Mouse (Mus musculus) hindbrain, embryonic 11.5 days (tissue): ENCODE results near the gene Cel. TPM values are rescaled to one million over a fixed set of nuclear protein-coding genes. Genes with fewer than 3 reads are reported as not detected.

Experiments used
- ATAC-seq: fragments of 200-750 bp; cut with Nextera tagmentation; 2 replicates; pipeline ENCODE4 v1.8.0; 2017; ENCODE audit warnings: mild to moderate bottlenecking, moderate TSS enrichment, moderate library complexity; ENCODE audit not compliant: low FRiP score
- DNase-seq: peaks from one replicate; pipeline ENCODE4 v3.0.0-alpha.2; 2015; ENCODE audit warnings: low spot score
- H3K27ac ChIP-seq: fragments of 300-500 bp; sonication (generic); 2 replicates; pipeline ENCODE4 v1.5.1; 2014; ENCODE audit warnings: mild to moderate bottlenecking, low read depth, low read length
- H3K27me3 ChIP-seq: fragments of 300-500 bp; sonication (generic); 2 replicates; pipeline ENCODE4 v1.6.1; 2014; ENCODE audit warnings: mild to moderate bottlenecking, low read length, moderate library complexity, mixed read lengths; ENCODE audit not compliant: control insufficient read depth, insufficient read depth
- H3K36me3 ChIP-seq: fragments of 300-500 bp; sonication (generic); 2 replicates; pipeline ENCODE4 v1.6.1; 2014; ENCODE audit warnings: mild to moderate bottlenecking, low read length, moderate library complexity, mixed read lengths; ENCODE audit not compliant: control insufficient read depth, insufficient read depth
- H3K4me1 ChIP-seq: fragments of 300-500 bp; sonication (generic); replicated peaks from 2 replicates; pipeline ENCODE4 v1.6.1; 2014; ENCODE audit warnings: low read length, mixed read lengths; ENCODE audit not compliant: control insufficient read depth, insufficient read depth
- H3K4me2 ChIP-seq: fragments of 300-500 bp; sonication (generic); replicated peaks from 2 replicates; pipeline ENCODE4 v1.6.1; 2014; ENCODE audit warnings: mild to moderate bottlenecking, low read depth, low read length
- H3K4me3 ChIP-seq: fragments of 300-500 bp; sonication (generic); 2 replicates; pipeline ENCODE4 v1.5.1; 2014; ENCODE audit warnings: low read depth, low read length
- H3K9ac ChIP-seq: fragments of 300-500 bp; sonication (generic); 2 replicates; pipeline ENCODE4 v1.6.1; 2014; ENCODE audit warnings: low read depth, low read length
- H3K9me3 ChIP-seq: fragments of 300-500 bp; sonication (generic); 2 replicates; pipeline ENCODE4 v1.6.1; 2016; ENCODE audit warnings: low read length; ENCODE audit not compliant: control insufficient read depth
- WGBS: fragments of 180-500 bp; shearing (Covaris S2); extraction: QIAGEN DNeasy Blood & Tissue Kit; methylation state at CpG from one replicate; pipeline ENCODE4 v1.1.7; 2014; 5-methylcytosine and 5-hydroxymethylcytosine counted together
- polyA plus RNA-seq: library from polyadenylated mRNA; unstranded; fragments of >200 nt; fragmentation: Nextera tagmentation; extraction: Ambion mirVana; gene quantifications from 2 replicates; pipeline ENCODE4 v1.2.1, GENCODE M21; 2014

Gene Cel
- polyA plus RNA-seq, 1 experiment from 2014 or later: not detected

GRCm38 (mm10) chr2:28545976-28546375, 17.2 kb downstream of the Cel start:
- Histone ChIP-seq H3K36me3 (peaks cover 33% of the 10 kb centered on the region), H3K9me3 (no peaks in the 10 kb centered on the region), H3K27me3 (no peaks in the 10 kb centered on the region), H3K4me2 (no peak overlapping the region), H3K9ac (no peak overlapping the region), H3K4me3 (no peak overlapping the region), H3K27ac (no peak overlapping the region), H3K4me1 (no peaks in the 10 kb centered on the region)
- ATAC-seq (no peak), DNase-seq (no peak)

DNA sequence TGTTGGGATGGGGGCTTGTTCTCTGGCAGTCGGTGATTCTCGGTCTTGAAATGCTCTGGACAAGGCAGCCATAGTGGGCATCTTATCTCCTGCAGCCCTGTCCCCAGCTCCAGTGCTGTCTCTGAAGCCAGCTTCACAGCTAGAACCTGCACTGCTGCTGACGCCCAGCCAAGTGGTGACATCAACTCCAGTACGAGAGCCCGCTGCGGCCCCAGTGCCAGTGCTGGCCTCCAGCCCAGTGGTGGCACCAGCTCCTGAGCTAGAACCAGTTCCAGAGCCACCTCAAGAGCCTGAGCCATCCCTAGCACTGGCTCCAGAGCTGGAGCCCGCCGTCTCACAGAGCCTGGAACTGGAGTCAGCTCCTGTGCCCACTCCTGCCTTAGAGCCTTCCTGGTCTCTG, 19.3 kb downstream of the Cel start:
- Histone ChIP-seq H3K4me3 (no peak overlapping the region), H3K27me3 (no peaks in the 10 kb centered on the region), H3K36me3 (peaks cover 23% of the 10 kb centered on the region), H3K4me2 (no peak overlapping the region), H3K9ac (no peak overlapping the region), H3K9me3 (no peaks in the 10 kb centered on the region), H3K4me1 (peaks cover 8% of the 10 kb centered on the region), H3K27ac (no peak overlapping the region)
- no peak for DNase-seq
- no peak for ATAC-seq
- WGBS: 95% methylated on average over 8 of the region's 8 CpGs

DNA sequence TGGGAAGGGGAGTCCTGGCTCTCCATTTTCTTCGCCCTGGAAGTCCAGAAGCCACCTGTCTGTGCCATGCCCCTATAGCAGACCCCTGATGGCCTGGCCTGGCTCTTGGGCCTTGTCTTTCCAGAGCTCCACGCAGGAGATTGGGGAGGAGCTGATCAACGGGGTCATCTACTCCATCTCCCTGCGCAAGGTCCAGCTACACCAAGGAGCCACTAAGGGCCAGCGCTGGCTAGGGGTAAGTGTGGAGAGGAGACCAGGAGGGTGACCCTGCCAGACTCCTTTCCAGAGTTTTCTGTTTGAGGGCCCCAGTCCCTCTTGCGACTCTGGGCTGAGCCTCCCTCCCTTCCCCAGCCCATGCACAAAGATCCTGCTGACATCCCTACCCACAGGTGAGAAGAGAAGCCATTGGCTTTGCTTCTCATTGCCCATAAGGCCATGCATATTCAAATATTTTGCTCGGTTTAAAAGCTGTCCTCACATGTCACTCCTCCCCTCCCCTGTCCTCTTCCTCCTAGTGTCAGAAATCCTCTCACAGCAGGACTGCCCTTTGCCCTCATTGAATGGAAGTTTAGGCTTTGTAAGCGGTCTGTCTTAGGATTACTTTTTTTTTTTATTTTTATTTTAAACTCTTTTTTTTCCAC, 22.5 kb downstream of the Cel start:
- H3K36me3 ChIP-seq: peaks cover 15% of the 10 kb centered on the region; the same call in 1 of the 2 replicates
- no peak for DNase-seq

GRCm38 (mm10) chr2:28539949-28540348, 23.3 kb downstream of the Cel start:
- H3K9me3 ChIP-seq: no peaks in the 10 kb centered on the region
- H3K27ac ChIP-seq: peak overlapping the region; percentile 80
- H3K4me3 ChIP-seq: no peak overlapping the region
- 87% methylated on average over 2 of the region's 2 CpGs for WGBS
- H3K4me1 ChIP-seq: peaks cover 29% of the 10 kb centered on the region
- no peak overlapping the region for H3K4me2 ChIP-seq
- DNase-seq (no peak), ATAC-seq (no peak)
- peaks cover 7% of the 10 kb centered on the region; the same call in 1 of the 2 replicates for H3K36me3 ChIP-seq
- H3K27me3 ChIP-seq: no peaks in the 10 kb centered on the region
- peak overlapping the region; percentile 15; the same call in 1 of the 2 replicates for H3K9ac ChIP-seq

More for the DNA sequence above, 22.5 kb downstream of the Cel start:
- no peak for ATAC-seq
- Histone ChIP-seq H3K9me3 (no peaks in the 10 kb centered on the region), H3K4me3 (no peak overlapping the region), H3K27ac (no peak overlapping the region), H3K4me2 (no peak overlapping the region), H3K27me3 (no peaks in the 10 kb centered on the region), H3K9ac (no peak overlapping the region), H3K4me1 (peaks cover 23% of the 10 kb centered on the region)
- WGBS: 81% methylated on average over 8 of the region's 8 CpGs

DNA sequence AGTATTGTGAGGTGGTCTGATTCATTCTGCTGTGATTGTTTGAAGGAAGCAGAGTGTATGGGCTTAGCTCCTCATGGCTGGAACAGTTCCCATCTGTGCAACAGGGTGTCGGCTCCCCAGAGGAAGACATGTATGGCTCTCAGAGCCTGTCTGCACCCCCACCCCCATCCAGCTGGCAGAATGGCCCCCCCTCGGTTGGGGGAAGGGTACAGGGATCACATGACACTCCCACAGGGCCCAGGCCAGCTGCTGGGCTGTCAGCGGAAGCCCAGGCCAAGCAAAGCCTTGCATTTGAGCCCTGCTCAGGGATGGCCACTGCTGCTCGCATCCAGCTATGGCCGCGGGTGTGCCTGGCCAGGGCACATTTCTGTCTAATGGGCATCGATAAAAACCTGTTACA, 24.0 kb downstream of the Cel start:
- 32% methylated on average over 7 of the region's 7 CpGs for WGBS
- H3K36me3 ChIP-seq: peaks cover 5% of the 10 kb centered on the region; the same call in 1 of the 2 replicates

DNA sequence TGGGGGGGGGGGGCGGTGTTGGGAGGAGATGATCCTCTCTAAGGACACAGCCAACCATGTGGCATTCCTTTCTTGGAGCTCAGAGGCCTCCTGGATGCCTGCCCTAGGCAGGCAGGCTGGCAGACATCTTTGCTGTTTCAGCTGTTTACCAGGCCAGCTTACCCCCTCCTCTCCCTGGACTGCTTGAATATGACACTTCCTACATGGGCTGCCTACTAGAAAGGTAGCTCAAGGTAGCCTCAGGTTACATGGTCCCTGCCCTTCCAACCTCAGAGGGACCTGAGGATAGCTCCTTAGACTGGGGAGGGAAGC, 24.4 kb downstream of the Cel start:
- Histone ChIP-seq H3K27me3 (no peaks in the 10 kb centered on the region), H3K4me3 (no peak overlapping the region), H3K4me2 (no peak overlapping the region), H3K4me1 (peaks cover 33% of the 10 kb centered on the region), H3K36me3 (peaks cover 5% of the 10 kb centered on the region; the same call in 1 of the 2 replicates), H3K27ac (peak overlapping the region; percentile 80), H3K9ac (peak overlapping the region; percentile 42), H3K9me3 (no peaks in the 10 kb centered on the region)
- ATAC-seq (no peak), DNase-seq (no peak)
- 25% methylated on average over 1 of the region's 1 CpGs for WGBS

More for the DNA sequence above, 24.0 kb downstream of the Cel start:
- H3K4me1 ChIP-seq: peaks cover 31% of the 10 kb centered on the region
- no peak overlapping the region for H3K4me2 ChIP-seq
- no peaks in the 10 kb centered on the region for H3K27me3 ChIP-seq
- no peak overlapping the region for H3K4me3 ChIP-seq
- peak overlapping the region; percentile 80 for H3K27ac ChIP-seq
- H3K9ac ChIP-seq: peak overlapping the region; percentile 42
- peak; percentile 58; the same call in 1 of the 2 replicates for ATAC-seq
- peak; percentile 69 for DNase-seq
- H3K9me3 ChIP-seq: no peaks in the 10 kb centered on the region

DNA sequence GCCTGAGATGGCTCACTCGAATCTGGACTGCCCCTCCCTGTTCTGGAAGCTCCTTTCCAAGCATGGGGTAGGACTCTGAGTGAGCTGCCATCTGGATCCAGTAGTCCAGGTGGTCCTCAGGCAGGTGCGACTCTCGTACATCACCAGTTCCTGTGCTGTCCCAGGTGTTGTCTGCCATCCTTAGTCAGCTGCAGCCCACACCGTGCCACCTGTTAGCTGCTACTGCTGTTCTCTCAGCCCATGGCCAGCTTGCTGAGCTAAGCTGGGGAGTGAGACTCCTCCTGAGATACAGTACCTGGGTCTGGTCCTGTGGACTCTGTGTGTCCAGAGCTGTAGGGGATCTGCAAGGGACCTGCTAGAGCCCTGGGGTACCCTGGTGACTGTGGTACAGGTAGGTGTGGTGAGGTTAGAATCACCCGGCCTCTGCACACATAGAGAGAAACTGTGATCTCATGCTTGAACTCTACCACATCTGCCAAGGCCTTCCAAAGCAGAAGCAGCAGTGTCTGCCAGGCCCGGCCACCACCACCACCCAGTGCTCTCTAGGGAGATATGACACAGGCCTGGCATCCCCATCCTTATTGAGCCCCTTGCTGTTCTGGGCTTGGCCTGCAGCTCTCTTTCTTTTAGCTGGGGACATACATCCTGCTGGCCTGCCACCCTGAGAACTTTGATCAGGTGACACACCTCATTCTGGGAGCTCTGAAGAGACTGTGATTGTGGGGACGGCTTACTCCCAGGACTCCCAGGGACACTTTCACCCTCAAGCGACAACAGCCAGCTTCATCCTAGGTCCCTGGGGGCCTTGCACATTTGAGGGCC, 25.0 kb downstream of the Cel start:
- no peak overlapping the region for H3K4me2 ChIP-seq
- 74% methylated on average over 8 of the region's 8 CpGs for WGBS
- H3K9me3 ChIP-seq: no peaks in the 10 kb centered on the region
- no peak for DNase-seq
- H3K9ac ChIP-seq: no peak overlapping the region
- H3K36me3 ChIP-seq: peaks cover 5% of the 10 kb centered on the region; the same call in 1 of the 2 replicates
- no peak for ATAC-seq
- no peaks in the 10 kb centered on the region for H3K27me3 ChIP-seq
- H3K4me3 ChIP-seq: no peak overlapping the region
- H3K4me1 ChIP-seq: peaks cover 38% of the 10 kb centered on the region
- peak overlapping the region; percentile 80 for H3K27ac ChIP-seq

DNA sequence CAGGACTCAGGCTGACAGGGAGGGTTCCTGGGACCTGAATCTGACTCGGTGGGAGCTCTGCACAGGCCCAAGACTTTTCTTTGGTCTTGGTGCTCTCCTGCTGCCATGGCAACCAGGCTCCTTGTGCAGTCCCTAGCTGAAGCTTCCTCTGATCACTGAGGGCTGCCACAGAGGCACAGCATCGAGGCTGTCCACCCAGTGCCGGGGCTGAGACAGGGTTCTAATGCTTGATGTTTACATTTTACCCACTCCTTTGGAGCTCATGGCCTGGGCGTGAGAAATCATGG, 25.6 kb downstream of the Cel start:
- no peaks in the 10 kb centered on the region for H3K9me3 ChIP-seq
- no peak overlapping the region for H3K9ac ChIP-seq
- no peak overlapping the region for H3K4me3 ChIP-seq
- H3K27ac ChIP-seq: no peak overlapping the region
- DNase-seq: no peak
- H3K36me3 ChIP-seq: peaks cover 3% of the 10 kb centered on the region; the same call in 1 of the 2 replicates
- H3K27me3 ChIP-seq: no peaks in the 10 kb centered on the region
- H3K4me2 ChIP-seq: no peak overlapping the region
- ATAC-seq: no peak
- 32% methylated on average over 4 of the region's 4 CpGs for WGBS
- H3K4me1 ChIP-seq: peaks cover 42% of the 10 kb centered on the region
